Mouse (Mus musculus): ENCODE data around the gene Pou2f1.

DNA sequence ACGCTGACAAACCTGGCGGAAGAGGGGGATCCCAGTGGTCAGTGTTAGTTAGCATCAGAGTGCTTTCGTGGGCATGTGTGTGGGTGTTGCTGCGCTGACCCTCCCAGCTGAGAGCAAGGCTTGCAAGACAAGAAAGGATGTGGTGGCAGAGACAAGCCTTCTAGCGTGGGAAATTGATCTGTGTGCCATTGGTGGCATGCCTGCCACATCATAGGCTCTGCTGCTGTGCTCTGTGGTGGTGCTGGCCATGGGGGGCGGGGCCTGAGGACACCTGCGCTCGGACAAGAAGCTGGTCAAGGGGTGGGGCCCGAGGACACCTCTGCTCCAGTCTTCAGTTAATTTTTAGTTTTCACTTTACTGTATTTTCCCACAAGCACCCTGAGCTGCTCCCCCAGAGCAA, 186.1 kb downstream of the Pou2f1 start:
- 0 out of 2 replicates have a peak, but pooled peaks have one; percentile 18 for TF ChIP-seq CTCF (IDR thresholded peaks at IDR 0.05; ENCODE audit: borderline replicate concordance, control insufficient read depth, extremely low read depth, insufficient read depth, low read length, poor library complexity)
- TF ChIP-seq POLR2A (IDR thresholded peaks at IDR 0.05; ENCODE audit: control insufficient read depth, extremely low read depth, insufficient read depth, low read length, poor library complexity), result no peak

Data from thymus, adult 2 months (tissue).